Comparison of ENCODE assay signal across 26 mouse cellular contexts in genomic region chr1:183143246-183143645, GRCm38 (mm10).
DNase-seq lines count a peak whose midpoint lies in the region; ATAC-seq lines count a peak whose summit lies in the region.
"Had no signal": no experiment of that assay in that cellular context is flagged by ENCODE, and none has a peak within 500 bp of the region (broad histone marks: within the 10 kb centered on the region; RNA-seq: fewer than 3 reads in every experiment).

No protein-coding gene starts in this region.

- no peaks in the 10 kb centered on the region for H3K27me3 ChIP-seq in heart, embryonic 13.5 days (replicated peaks)
- no peaks in the 10 kb centered on the region for H3K27me3 ChIP-seq in limb, embryonic 10.5 days (ENCODE audit: low read depth, poor library complexity, severe bottlenecking)
- H3K27me3 ChIP-seq in limb, embryonic 13.5 days: no peaks in the 10 kb centered on the region
- H3K27me3 ChIP-seq: forebrain, embryonic 12.5 days; forebrain, embryonic 15.5 days; heart, embryonic 15.5 days; intestine, embryonic 15.5 days had no signal

- 0 out of 2 replicates have a peak overlapping the region, but pooled peaks have one; percentile 50 for H3K9ac ChIP-seq in heart, embryonic 13.5 days
- H3K9ac ChIP-seq in limb, embryonic 13.5 days: peak overlapping the region; percentile 25; the same call in 1 of the 2 replicates
- H3K9ac ChIP-seq: embryonic facial prominence, embryonic 13.5 days; forebrain, embryonic 12.5 days; forebrain, embryonic 15.5 days; heart, embryonic 15.5 days; intestine, embryonic 15.5 days had no signal

- H3K4me3 ChIP-seq in heart, embryonic 13.5 days: no peak overlapping the region
- H3K4me3 ChIP-seq in limb, embryonic 10.5 days: no peak overlapping the region
- peak overlapping the region; percentile 34 for H3K4me3 ChIP-seq in limb, embryonic 13.5 days
- H3K4me3 ChIP-seq: embryonic facial prominence, embryonic 10.5 days; embryonic facial prominence, embryonic 13.5 days; erythroblast, embryonic 14.5 days; forebrain, embryonic 12.5 days; forebrain, embryonic 15.5 days; heart, embryonic 15.5 days; intestine, embryonic 15.5 days had no signal

- H3K4me1 ChIP-seq in heart, embryonic 13.5 days: peaks cover 63% of the 10 kb centered on the region
- H3K4me1 ChIP-seq in limb, embryonic 10.5 days: peaks cover 93% of the 10 kb centered on the region
- H3K4me1 ChIP-seq in limb, embryonic 13.5 days: peaks cover 81% of the 10 kb centered on the region

- no peak for ATAC-seq in heart, embryonic 13.5 days (ENCODE audit: extremely low read depth, insufficient number of reproducible peaks, low FRiP score, low TSS enrichment)
- ATAC-seq in limb, embryonic 13.5 days (ENCODE audit: low FRiP score, low read depth): no peak
- ATAC-seq in CD4-positive, CD25-positive, alpha-beta regulatory T cell, adult 4 months: no peak
- ATAC-seq: forebrain, embryonic 15.5 days; hindbrain, embryonic 16.5 days; intestine, embryonic 15.5 days had no signal

- H3K36me3 ChIP-seq in heart, embryonic 13.5 days: no peaks in the 10 kb centered on the region
- no peaks in the 10 kb centered on the region for H3K36me3 ChIP-seq in limb, embryonic 10.5 days
- 0 out of 2 replicates have a peak, but pooled peaks cover 3% of the 10 kb centered on the region for H3K36me3 ChIP-seq in limb, embryonic 13.5 days
- H3K36me3 ChIP-seq: embryonic facial prominence, embryonic 10.5 days; embryonic facial prominence, embryonic 13.5 days; forebrain, embryonic 12.5 days; forebrain, embryonic 15.5 days; heart, embryonic 15.5 days; intestine, embryonic 15.5 days had no signal

- 69% methylated on average over 7 of the region's 7 CpGs for WGBS in heart, embryonic 13.5 days
- 71% methylated on average over 7 of the region's 7 CpGs for WGBS in limb, embryonic 10.5 days
- 61% methylated on average over 7 of the region's 7 CpGs for WGBS in limb, embryonic 13.5 days

- H3K4me2 ChIP-seq in heart, embryonic 13.5 days: no peak overlapping the region
- H3K4me2 ChIP-seq in limb, embryonic 13.5 days (replicated peaks): peak overlapping the region; percentile 59
- H3K4me2 ChIP-seq: embryonic facial prominence, embryonic 13.5 days; forebrain, embryonic 12.5 days; forebrain, embryonic 15.5 days; heart, embryonic 11.5 days; heart, embryonic 15.5 days; intestine, embryonic 15.5 days had no signal

- no peak overlapping the region for H3K27ac ChIP-seq in heart, embryonic 13.5 days (replicated peaks)
- peak overlapping the region; percentile 19; the same call in 1 of the 2 replicates for H3K27ac ChIP-seq in limb, embryonic 10.5 days
- H3K27ac ChIP-seq in limb, embryonic 13.5 days: no peak overlapping the region
- H3K27ac ChIP-seq: embryonic facial prominence, embryonic 10.5 days; embryonic facial prominence, embryonic 13.5 days; forebrain, embryonic 12.5 days; forebrain, embryonic 15.5 days; heart, embryonic 15.5 days; intestine, embryonic 15.5 days had no signal

- no peaks in the 10 kb centered on the region for H3K9me3 ChIP-seq in heart, embryonic 13.5 days
- no peaks in the 10 kb centered on the region for H3K9me3 ChIP-seq in limb, embryonic 10.5 days (replicated peaks)
- H3K9me3 ChIP-seq in limb, embryonic 13.5 days: no peaks in the 10 kb centered on the region
- H3K9me3 ChIP-seq: embryonic facial prominence, embryonic 10.5 days; embryonic facial prominence, embryonic 13.5 days; forebrain, embryonic 12.5 days; forebrain, embryonic 15.5 days; heart, embryonic 15.5 days; intestine, embryonic 15.5 days had no signal

- DNase-seq in heart, postnatal 4 days: no peak
- no peak for DNase-seq in limb, embryonic 10.5 days (ENCODE audit: low spot score)
- DNase-seq in kidney, postnatal 10 days: no peak
- DNase-seq: adrenal gland, adult 8-10 months; adrenal gland, postnatal 25 days; B cell, adult 2 months; cerebellum, adult 11-12 months; cerebellum, adult 8-10 months; cerebellum, postnatal 10 days; cerebellum, postnatal 36 days; embryo, embryonic 11 days; gastrocnemius, postnatal 25 days; heart, postnatal 10 days; heart, postnatal 36 days had no signal
